Mouse (Mus musculus): ENCODE measurements at regions not wholly inside any gene's neighbourhood (a gene's known extent, or its start where the extent isn't known, plus 50 kb on each side); places are given as distances from the start of the nearest gene placed in this dataset.

DNA sequence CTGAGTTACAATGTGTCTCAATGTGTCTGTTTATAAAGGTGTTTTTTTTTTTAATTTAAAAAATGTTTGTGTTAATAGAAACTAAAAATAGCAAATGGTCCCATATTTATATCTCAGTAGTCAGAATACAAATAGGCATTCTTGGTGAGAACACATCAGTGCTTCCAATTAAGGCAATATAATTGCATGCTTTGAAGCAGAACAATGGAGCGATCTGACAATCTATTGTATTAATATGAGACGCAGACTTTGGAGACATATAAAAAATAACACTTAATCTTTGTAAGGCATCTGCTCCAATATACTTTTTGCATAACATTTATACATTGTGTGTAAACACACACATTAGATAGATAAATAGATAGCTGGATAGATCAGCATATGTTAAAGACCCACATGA is 439.6 kb downstream of the Adgrl2 start:
- 92% methylated on average over 2 of the region's 2 CpGs for WGBS

GRCm38 (mm10) chr3:148544929-148545328 is 445.4 kb downstream of the Adgrl2 start:
- Histone ChIP-seq H3K4me3 (replicated peaks; ENCODE audit: extremely low read depth, low read depth, low read length) (no peak overlapping the region), H3K4me1 (ENCODE audit: control insufficient read depth, insufficient read depth, low read length) (no peaks in the 10 kb centered on the region)
- DNase-seq: no peak
- TF ChIP-seq CTCF (IDR thresholded peaks at IDR 0.05; ENCODE audit: insufficient read depth, low read length) (no peak), POLR2A (IDR thresholded peaks at IDR 0.05; ENCODE audit: borderline replicate concordance, extremely low read depth, low read depth, low read length) (no peak)
- WGBS: 71% methylated on average over 6 of the region's 6 CpGs

More for the DNA sequence above, 439.6 kb downstream of the Adgrl2 start:
- Histone ChIP-seq H3K4me3 (replicated peaks; ENCODE audit: extremely low read depth, low read depth, low read length) (no peak overlapping the region), H3K4me1 (ENCODE audit: control insufficient read depth, insufficient read depth, low read length) (no peaks in the 10 kb centered on the region)
- TF ChIP-seq POLR2A (IDR thresholded peaks at IDR 0.05; ENCODE audit: borderline replicate concordance, extremely low read depth, low read depth, low read length) (no peak), CTCF (IDR thresholded peaks at IDR 0.05; ENCODE audit: insufficient read depth, low read length) (no peak)
- no peak for DNase-seq

- Histone ChIP-seq H3K4me1 (ENCODE audit: control insufficient read depth, insufficient read depth, low read length) (no peaks in the 10 kb centered on the region), H3K4me3 (replicated peaks; ENCODE audit: extremely low read depth, low read depth, low read length) (no peak overlapping the region)
- no peak for TF ChIP-seq CTCF (IDR thresholded peaks at IDR 0.05; ENCODE audit: insufficient read depth, low read length)
- no peak for TF ChIP-seq POLR2A (IDR thresholded peaks at IDR 0.05; ENCODE audit: borderline replicate concordance, extremely low read depth, low read depth, low read length)
- WGBS: 90% methylated on average over 5 of the region's 5 CpGs
- no peak for DNase-seq
These were observed 448.1 kb downstream of the Adgrl2 start for GRCm38 (mm10) chr3:148542217-148542616.

- Histone ChIP-seq H3K4me3 (replicated peaks; ENCODE audit: extremely low read depth, low read depth, low read length) (no peak overlapping the region), H3K4me1 (ENCODE audit: control insufficient read depth, insufficient read depth, low read length) (no peaks in the 10 kb centered on the region)
- WGBS: 77% methylated on average over 4 of the region's 4 CpGs
- no peak for TF ChIP-seq POLR2A (IDR thresholded peaks at IDR 0.05; ENCODE audit: borderline replicate concordance, extremely low read depth, low read depth, low read length)
- TF ChIP-seq CTCF (IDR thresholded peaks at IDR 0.05; ENCODE audit: insufficient read depth, low read length): no peak
- no peak for DNase-seq
These were observed 452.6 kb downstream of the Adgrl2 start for GRCm38 (mm10) chr3:148537669-148538271.

- TF ChIP-seq CTCF (IDR thresholded peaks at IDR 0.05; ENCODE audit: insufficient read depth, low read length): no peak
- no peak for TF ChIP-seq POLR2A (IDR thresholded peaks at IDR 0.05; ENCODE audit: borderline replicate concordance, extremely low read depth, low read depth, low read length)
- no peak for DNase-seq
- H3K4me1 ChIP-seq (ENCODE audit: control insufficient read depth, insufficient read depth, low read length): no peaks in the 10 kb centered on the region
- WGBS: 89% methylated on average over 2 of the region's 2 CpGs
- no peak overlapping the region for H3K4me3 ChIP-seq (replicated peaks; ENCODE audit: extremely low read depth, low read depth, low read length)
These were observed 460.5 kb downstream of the Adgrl2 start for GRCm38 (mm10) chr3:148529893-148530292.

DNA sequence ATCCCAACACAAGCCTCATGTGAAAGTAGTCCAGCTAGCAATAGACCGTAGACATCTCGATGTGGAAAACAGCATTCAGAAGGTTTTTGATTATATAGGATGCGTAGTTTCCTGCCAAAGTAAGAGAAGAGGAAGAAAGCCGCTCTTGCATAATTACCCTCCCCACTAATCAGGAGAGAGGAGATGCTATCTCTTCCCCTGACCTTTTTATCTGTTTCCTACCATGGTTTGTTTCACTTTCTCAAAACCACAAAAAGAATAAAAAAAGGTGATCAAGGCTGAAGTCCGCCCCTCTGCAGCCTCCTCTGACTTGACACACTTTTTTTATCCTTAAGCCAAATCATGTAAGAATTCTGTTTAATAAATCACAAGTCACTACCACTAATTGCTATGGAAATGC is 480.0 kb downstream of the Adgrl2 start:
- no peak for TF ChIP-seq POLR2A (IDR thresholded peaks at IDR 0.05; ENCODE audit: borderline replicate concordance, extremely low read depth, low read depth, low read length)
- no peak for TF ChIP-seq CTCF (IDR thresholded peaks at IDR 0.05; ENCODE audit: insufficient read depth, low read length)
- Histone ChIP-seq H3K4me3 (replicated peaks; ENCODE audit: extremely low read depth, low read depth, low read length) (no peak overlapping the region), H3K4me1 (ENCODE audit: control insufficient read depth, insufficient read depth, low read length) (no peaks in the 10 kb centered on the region)
- DNase-seq: no peak
- 41% methylated on average over 5 of the region's 5 CpGs for WGBS

DNA sequence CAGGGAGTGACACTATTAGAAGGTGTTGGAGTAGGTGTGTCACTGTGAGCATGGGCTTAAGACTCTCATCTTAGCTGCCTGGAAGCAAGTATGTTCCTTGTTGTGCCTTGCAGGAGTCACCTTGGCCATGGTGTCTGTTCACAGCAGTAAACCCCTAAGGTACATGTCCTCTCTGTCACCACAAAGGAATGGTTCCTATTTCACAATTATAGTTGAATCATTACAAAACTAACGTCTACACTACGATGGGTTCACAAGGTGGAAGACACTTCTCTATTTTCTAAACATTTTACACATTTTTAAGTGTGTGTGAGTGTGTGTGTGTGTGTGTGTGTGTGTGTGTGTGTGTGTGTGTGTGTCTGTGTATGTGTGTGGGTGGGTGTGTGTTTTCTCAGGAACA is 485.4 kb downstream of the Adgrl2 start:
- TF ChIP-seq CTCF (IDR thresholded peaks at IDR 0.05; ENCODE audit: insufficient read depth, low read length) (no peak), POLR2A (IDR thresholded peaks at IDR 0.05; ENCODE audit: borderline replicate concordance, extremely low read depth, low read depth, low read length) (no peak)
- no peak overlapping the region for H3K4me3 ChIP-seq (replicated peaks; ENCODE audit: extremely low read depth, low read depth, low read length)
- H3K4me1 ChIP-seq (ENCODE audit: control insufficient read depth, insufficient read depth, low read length): no peaks in the 10 kb centered on the region
- WGBS: 75% methylated on average over 2 of the region's 2 CpGs
- DNase-seq: no peak

GRCm38 (mm10) chr3:148503432-148503831 is 486.9 kb downstream of the Adgrl2 start:
- DNase-seq: no peak
- Histone ChIP-seq H3K4me1 (ENCODE audit: control insufficient read depth, insufficient read depth, low read length) (no peaks in the 10 kb centered on the region), H3K4me3 (replicated peaks; ENCODE audit: extremely low read depth, low read depth, low read length) (no peak overlapping the region)
- TF ChIP-seq POLR2A (IDR thresholded peaks at IDR 0.05; ENCODE audit: borderline replicate concordance, extremely low read depth, low read depth, low read length) (no peak), CTCF (IDR thresholded peaks at IDR 0.05; ENCODE audit: insufficient read depth, low read length) (no peak)
- WGBS: 77% methylated on average over 1 of the region's 1 CpGs

DNA sequence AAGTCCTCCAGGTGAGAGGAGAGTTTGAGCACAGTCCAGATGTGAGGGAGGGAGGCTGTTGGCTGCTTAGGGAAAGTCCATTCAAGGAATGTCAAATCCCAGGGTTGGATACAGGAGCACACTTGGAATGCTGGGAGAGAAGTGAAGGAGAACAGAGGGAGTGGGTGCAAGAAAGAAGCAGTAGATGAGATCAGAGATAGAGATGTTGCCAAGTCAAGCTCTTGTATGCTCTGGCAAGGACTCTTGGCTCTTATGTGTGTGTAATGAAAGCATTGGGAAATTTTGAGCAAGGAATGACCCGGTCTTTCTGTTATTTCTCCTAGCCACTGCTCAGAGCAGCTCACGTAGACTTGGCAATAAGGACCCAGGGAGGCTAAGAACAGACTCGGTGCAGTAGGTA is 488.6 kb downstream of the Adgrl2 start:
- Histone ChIP-seq H3K4me1 (ENCODE audit: control insufficient read depth, insufficient read depth, low read length) (no peaks in the 10 kb centered on the region), H3K4me3 (replicated peaks; ENCODE audit: extremely low read depth, low read depth, low read length) (no peak overlapping the region)
- DNase-seq: no peak
- TF ChIP-seq CTCF (IDR thresholded peaks at IDR 0.05; ENCODE audit: insufficient read depth, low read length): no peak
- WGBS: 62% methylated on average over 3 of the region's 3 CpGs

- Histone ChIP-seq H3K4me3 (replicated peaks; ENCODE audit: extremely low read depth, low read depth, low read length) (no peak overlapping the region), H3K4me1 (ENCODE audit: control insufficient read depth, insufficient read depth, low read length) (no peaks in the 10 kb centered on the region)
- WGBS: 54% methylated on average over 5 of the region's 5 CpGs
- DNase-seq: no peak
- TF ChIP-seq CTCF (IDR thresholded peaks at IDR 0.05; ENCODE audit: insufficient read depth, low read length) (no peak), POLR2A (IDR thresholded peaks at IDR 0.05; ENCODE audit: borderline replicate concordance, extremely low read depth, low read depth, low read length) (no peak)
These were observed 493.7 kb downstream of the Adgrl2 start for GRCm38 (mm10) chr3:148496672-148497071.
